Comparison of ENCODE assay signal across 8 mouse cellular contexts in genomic region chr3:131106451-131107291, GRCm38 (mm10). TPM values are rescaled to one million over a fixed set of nuclear protein-coding genes. Genes with fewer than 3 reads are reported as not detected.
DNase-seq lines count a peak whose midpoint lies in the region; ATAC-seq and TF ChIP-seq lines count a peak whose summit lies in the region.

No protein-coding gene starts in this region.

- peak; percentile 17; the same call in 1 of the 2 replicates for ATAC-seq in hindbrain, embryonic 12.5 days (ENCODE audit: low FRiP score)
- peak; percentile 7; the same call in 1 of the 2 replicates for ATAC-seq in midbrain, embryonic 16.5 days
- ATAC-seq in erythroid progenitor cell, adult 5-6 weeks (replicated peaks; ENCODE audit: low FRiP score, poor library complexity, severe bottlenecking): no peak

- no peaks in the 10 kb centered on the region for H3K9me3 ChIP-seq in hindbrain, embryonic 12.5 days (replicated peaks)
- H3K9me3 ChIP-seq in midbrain, embryonic 16.5 days (replicated peaks; ENCODE audit: control insufficient read depth, low read length, poor library complexity, severe bottlenecking): no peaks in the 10 kb centered on the region

- H3K4me2 ChIP-seq in hindbrain, embryonic 12.5 days (replicated peaks): peak overlapping the region; percentile 56
- H3K4me2 ChIP-seq in midbrain, embryonic 16.5 days (ENCODE audit: low read length): peak overlapping the region; percentile 87

- no peak for TF ChIP-seq POLR2A in spleen, adult 2 months (IDR thresholded peaks at IDR 0.05; ENCODE audit: low read depth, low read length)

- H3K36me3 ChIP-seq in spleen, adult 2 months (ENCODE audit: control insufficient read depth, insufficient read depth, low read length): no peaks in the 10 kb centered on the region
- H3K36me3 ChIP-seq in hindbrain, embryonic 12.5 days: no peaks in the 10 kb centered on the region
- no peaks in the 10 kb centered on the region for H3K36me3 ChIP-seq in midbrain, embryonic 16.5 days (ENCODE audit: control insufficient read depth, insufficient read depth, low read length)

- WGBS in spleen, adult 2 months: 1% methylated on average over 45 of the region's 45 CpGs
- WGBS in hindbrain, embryonic 12.5 days: under 1% methylated on average over 45 of the region's 45 CpGs
- 1% methylated on average over 45 of the region's 45 CpGs for whole genome bisulfite sequencing in midbrain, embryonic 16.5 days

- no peak overlapping the region for H3K27ac ChIP-seq in spleen, adult 2 months (ENCODE audit: insufficient read depth, low read length)
- H3K27ac ChIP-seq in hindbrain, embryonic 12.5 days: no peak overlapping the region
- H3K27ac ChIP-seq in midbrain, embryonic 16.5 days (ENCODE audit: low read length): peak overlapping the region; percentile 80

- peak overlapping the region; percentile 54 for H3K4me3 ChIP-seq in spleen, adult 2 months (ENCODE audit: extremely low read depth, insufficient read depth, insufficient read length)
- peak overlapping the region; percentile 33 for H3K4me3 ChIP-seq in hindbrain, embryonic 12.5 days
- peak overlapping the region; percentile 34 for H3K4me3 ChIP-seq in midbrain, embryonic 16.5 days (ENCODE audit: low read depth, low read length)

- H3K4me1 ChIP-seq in spleen, adult 2 months (ENCODE audit: control insufficient read depth, insufficient read depth, insufficient read length): peaks cover 27% of the 10 kb centered on the region; the same call in 1 of the 2 replicates
- H3K4me1 ChIP-seq in hindbrain, embryonic 12.5 days: peaks cover 43% of the 10 kb centered on the region
- peaks cover 33% of the 10 kb centered on the region for H3K4me1 ChIP-seq in midbrain, embryonic 16.5 days (ENCODE audit: control insufficient read depth, insufficient read depth, low read length)

- H3K27me3 ChIP-seq in spleen, adult 2 months (ENCODE audit: control insufficient read depth, insufficient read depth, low read length): peaks cover 36% of the 10 kb centered on the region
- peaks cover 76% of the 10 kb centered on the region for H3K27me3 ChIP-seq in hindbrain, embryonic 12.5 days
- 0 out of 2 replicates have a peak, but pooled peaks cover 4% of the 10 kb centered on the region for H3K27me3 ChIP-seq in midbrain, embryonic 16.5 days (ENCODE audit: control insufficient read depth, insufficient read depth, low read depth, low read length)

- DNase-seq in cerebellum, postnatal 14 days: peak; percentile 14 to 26
- no peak for DNase-seq in cerebellum, adult 8-10 months
- DNase-seq in spleen, adult 2 months (ENCODE audit: low read depth in 1 of 2, low spot score in 2 of 2): no peak
- DNase-seq in spleen, postnatal 36 days (ENCODE audit: low spot score in 2 of 2): no peak
- no peak for DNase-seq in spleen, adult 12 weeks (ENCODE audit: low spot score)

- peak overlapping the region; percentile 27 for H3K9ac ChIP-seq in hindbrain, embryonic 12.5 days
- H3K9ac ChIP-seq in midbrain, embryonic 16.5 days (ENCODE audit: low read depth, low read length): peak overlapping the region; percentile 65

- TF ChIP-seq CTCF in spleen, adult 2 months (IDR thresholded peaks at IDR 0.05; ENCODE audit: extremely low read depth, insufficient read depth, insufficient read length, insufficient replicate concordance): no peak

RNA-seq across cellular contexts. Expression of gene Lef1, which starts 3.6 kb away (rescaled TPM):
- polyA plus RNA-seq in spleen, adult 2 months (2012; rRNA removed): 50.9 and 54.5 TPM in 2 replicates
- 31.9 and 33.6 TPM in 2 replicates for polyA plus RNA-seq in hindbrain, embryonic 12.5 days (2016; fragmentation: Nextera tagmentation; extraction: Ambion mirVana)
- polyA plus RNA-seq in midbrain, embryonic 16.5 days (2015; fragmentation: Nextera tagmentation; extraction: Ambion mirVana): 67.6 and 81.3 TPM in 2 replicates
- 9.2 and 15.5 TPM in 2 replicates for total RNA-seq in erythroid progenitor cell, adult 5-6 weeks (2015; ENCODE audit: low replicate concordance)
- 4.6 and 14.1 TPM in 2 replicates for total RNA-seq in erythroid progenitor cell, adult 5-6 weeks (2017; ENCODE audit: low replicate concordance)

Comparison
In these comparisons a context has a peak if more than half of its experiments do, and no peak if none do; other contexts are left out.
1. DNase-seq: peak in cerebellum, postnatal 14 days (2 of 2); none in cerebellum, adult 8-10 months (single experiment), spleen, adult 2 months (0 of 2), spleen, postnatal 36 days (0 of 2) and spleen, adult 12 weeks (single experiment).
2. Peak in every context shown above with its lines, with median percentiles within 50 percentile points of each other: H3K4me3 ChIP-seq.